Mouse (Mus musculus) cerebellum, adult 2 months (tissue): ENCODE data around the gene Bcl6. TPM values are rescaled to one million over a fixed set of nuclear protein-coding genes. Genes with fewer than 3 reads are reported as not detected.

ENCODE experiments used
- DNase-seq, 2 experiments: peaks; one replicate each; pipeline ENCODE4 v3.0.0; 2021
- H3K27ac ChIP-seq: fragments of 200-500 bp; 2 replicates; pipeline ENCODE4 v1.5.1; 2012; ENCODE audit warnings: low read length, control low read depth, inconsistent platforms; ENCODE audit not compliant: insufficient read depth
- H3K27me3 ChIP-seq: fragments of 200-500 bp; 2 replicates; pipeline ENCODE4 v1.6.1; 2012; ENCODE audit warnings: inconsistent platforms, mild to moderate bottlenecking, low read length, moderate library complexity; ENCODE audit not compliant: control insufficient read depth, insufficient read depth
- H3K4me1 ChIP-seq: fragments of 200-500 bp; 2 replicates; pipeline ENCODE4 v1.6.1; 2011; ENCODE audit warnings: low read length; ENCODE audit not compliant: control insufficient read depth, insufficient read depth
- H3K4me3 ChIP-seq: fragments of 200-500 bp; replicated peaks from 2 replicates; pipeline ENCODE3; 2011; ENCODE audit warnings: mild to moderate bottlenecking, low read depth, low read length, control low read depth; ENCODE audit not compliant: insufficient read depth
- CTCF ChIP-seq: fragments of 200-500 bp; IDR thresholded peaks from 2 replicates; pipeline ENCODE4 v1.5.1; 2011; ENCODE audit warnings: low read depth, mild to moderate bottlenecking, control low read depth, low read length, moderate library complexity, borderline replicate concordance; ENCODE audit not compliant: insufficient read depth
- POLR2A ChIP-seq: fragments of 200-500 bp; IDR thresholded peaks from 2 replicates; pipeline ENCODE4 v1.6.1; 2011; ENCODE audit warnings: low read length, control low read depth, borderline replicate concordance; ENCODE audit not compliant: insufficient read depth
- WGBS: fragments of 180-500 bp; shearing (Covaris S2); methylation state at CpG from one replicate; pipeline ENCODE4 v1.1.7; 2018; 5-methylcytosine and 5-hydroxymethylcytosine counted together
- polyA plus RNA-seq: library from polyadenylated mRNA; depleted of rRNA; stranded (reverse); fragments of >200 nt; gene quantifications from 2 replicates; pipeline ENCODE4 v1.2.3, GENCODE M21; 2012; rRNA removed

Bcl6 gene
- polyA plus RNA-seq, result 30.8 and 41.3 TPM in 2 replicates

GRCm38 (mm10) chr16:23988466-23989208 lies at the start of gene Bcl6, which contains the start of gene Gm37419:
TSS of gene Bcl6 (minus strand) at chr16:23988852.
TSS of gene Gm37419 (plus strand) at chr16:23988482.
- WGBS, result under 1% methylated on average over 68 of the region's 68 CpGs
- Histone ChIP-seq H3K27me3 (no peaks in the 10 kb centered on the region), H3K27ac (peak within 1 kb of the TSS; percentile 100), H3K4me1 (peaks cover 9% of the 10 kb centered on the region), H3K4me3 (peak within 1 kb of the TSS; percentile 91)
- peak; percentile 90 to 93 for DNase-seq
- TF ChIP-seq CTCF, result no peak
- TF ChIP-seq POLR2A, result peak; percentile 94; the same call in 1 of the 2 replicates

GRCm38 (mm10) chr16:24036398-24036797 lies 47.7 kb upstream of the Bcl6 start:
- Histone ChIP-seq H3K27ac (no peak overlapping the region), H3K4me1 (no peaks in the 10 kb centered on the region), H3K27me3 (no peaks in the 10 kb centered on the region), H3K4me3 (no peak overlapping the region)
- no peak for TF ChIP-seq CTCF
- no peak for TF ChIP-seq POLR2A
- WGBS, result 94% methylated on average over 3 of the region's 3 CpGs
- DNase-seq, result no peak

GRCm38 (mm10) chr16:24035767-24036166 lies 47.1 kb upstream of the Bcl6 start:
- no peak overlapping the region for H3K27ac ChIP-seq
- TF ChIP-seq POLR2A (no peak), CTCF (no peak)
- no peaks in the 10 kb centered on the region for H3K4me1 ChIP-seq
- no peaks in the 10 kb centered on the region for H3K27me3 ChIP-seq
- H3K4me3 ChIP-seq, result no peak overlapping the region
- no peak for DNase-seq

GRCm38 (mm10) chr16:24034450-24034849 lies 45.8 kb upstream of the Bcl6 start:
- 76% methylated on average over 2 of the region's 2 CpGs for WGBS
- Histone ChIP-seq H3K27me3 (no peaks in the 10 kb centered on the region), H3K4me1 (no peaks in the 10 kb centered on the region), H3K27ac (no peak overlapping the region), H3K4me3 (no peak overlapping the region)
- TF ChIP-seq CTCF, result no peak
- TF ChIP-seq POLR2A, result no peak
- DNase-seq, result no peak

- WGBS, result 94% methylated on average over 5 of the region's 5 CpGs
- H3K27ac ChIP-seq, result no peak overlapping the region
- H3K4me3 ChIP-seq, result no peak overlapping the region
- DNase-seq, result no peak
- TF ChIP-seq POLR2A (no peak), CTCF (no peak)
- H3K4me1 ChIP-seq, result no peaks in the 10 kb centered on the region
- no peaks in the 10 kb centered on the region for H3K27me3 ChIP-seq
These were observed 44.6 kb upstream of the Bcl6 start for GRCm38 (mm10) chr16:24033259-24033658.

- WGBS, result 91% methylated on average over 2 of the region's 2 CpGs
- no peak for DNase-seq
- H3K27me3 ChIP-seq, result no peaks in the 10 kb centered on the region
These were observed 41.5 kb upstream of the Bcl6 start for GRCm38 (mm10) chr16:24029965-24030672.

GRCm38 (mm10) chr16:24025442-24025841 lies 36.8 kb upstream of the Bcl6 start:
- Histone ChIP-seq H3K4me3 (no peak overlapping the region), H3K27ac (no peak overlapping the region), H3K4me1 (no peaks in the 10 kb centered on the region), H3K27me3 (no peaks in the 10 kb centered on the region)
- no peak for TF ChIP-seq POLR2A
- no peak for TF ChIP-seq CTCF
- WGBS, result 76% methylated on average over 7 of the region's 7 CpGs
- DNase-seq, result no peak

More at GRCm38 (mm10) chr16:24029965-24030672, 41.5 kb upstream of the Bcl6 start:
- H3K4me3 ChIP-seq, result no peak overlapping the region
- H3K27ac ChIP-seq, result no peak overlapping the region
- no peak for TF ChIP-seq POLR2A
- TF ChIP-seq CTCF, result no peak
- no peaks in the 10 kb centered on the region for H3K4me1 ChIP-seq

- Histone ChIP-seq H3K27me3 (no peaks in the 10 kb centered on the region), H3K4me3 (no peak overlapping the region), H3K27ac (no peak overlapping the region), H3K4me1 (no peaks in the 10 kb centered on the region)
- no peak for DNase-seq
- no peak for TF ChIP-seq CTCF
- TF ChIP-seq POLR2A, result no peak
- 95% methylated on average over 4 of the region's 4 CpGs for WGBS
These were observed 34.0 kb upstream of the Bcl6 start for GRCm38 (mm10) chr16:24022605-24023004.
